Mouse (Mus musculus) liver, postnatal 0 days (tissue): ENCODE measurements around the gene Zbtb20. TPM values are rescaled to one million over a fixed set of nuclear protein-coding genes. Genes with fewer than 3 reads are reported as not detected.

Experiments
- ATAC-seq: fragments of 200-750 bp; cut with Nextera tagmentation; 2 replicates; pipeline ENCODE4 v1.8.0; 2017; ENCODE audit warnings: mild to moderate bottlenecking, moderate library complexity
- DNase-seq: peaks from one replicate; pipeline ENCODE4 v3.0.0-alpha.2; 2016
- H3K27ac ChIP-seq: fragments of 300-500 bp; sonication (generic); 2 replicates; pipeline ENCODE4 v1.5.1; 2014; ENCODE audit warnings: antibody characterized with exemption, moderate library complexity, mild to moderate bottlenecking, low read depth
- H3K27me3 ChIP-seq: fragments of 300-500 bp; sonication (generic); 2 replicates; pipeline ENCODE4 v1.6.1; 2014; ENCODE audit warnings: low read length, control low read depth, mixed read lengths; ENCODE audit not compliant: insufficient read depth
- H3K36me3 ChIP-seq: fragments of 300-500 bp; sonication (generic); replicated peaks from 2 replicates; pipeline ENCODE4 v1.6.1; 2014; ENCODE audit warnings: mild to moderate bottlenecking, control low read depth, low read length, moderate library complexity, mixed read lengths; ENCODE audit not compliant: insufficient read depth
- H3K4me1 ChIP-seq: fragments of 300-500 bp; sonication (generic); 2 replicates; pipeline ENCODE4 v1.6.1; 2014; ENCODE audit warnings: antibody characterized with exemption, mild to moderate bottlenecking, control low read depth; ENCODE audit not compliant: insufficient read depth
- H3K4me2 ChIP-seq: fragments of 300-500 bp; sonication (generic); 2 replicates; pipeline ENCODE4 v1.6.1; 2014; ENCODE audit warnings: low read depth, mild to moderate bottlenecking, low read length, moderate library complexity, mixed read lengths
- H3K4me3 ChIP-seq: fragments of 300-500 bp; sonication (generic); 2 replicates; pipeline ENCODE4 v1.5.1; 2014; ENCODE audit warnings: low read depth, low read length
- H3K9ac ChIP-seq: fragments of 300-500 bp; sonication (generic); replicated peaks from 2 replicates; pipeline ENCODE4 v1.6.1; 2014; ENCODE audit warnings: mild to moderate bottlenecking, moderate library complexity
- H3K9me3 ChIP-seq: fragments of 300-500 bp; sonication (generic); 2 replicates; pipeline ENCODE4 v1.6.1; 2016; ENCODE audit warnings: mild to moderate bottlenecking, control low read depth, low read length, mixed read lengths
- CTCF ChIP-seq: sonication (generic); IDR thresholded peaks from 2 replicates; pipeline ENCODE4 v1.5.1; 2016; ENCODE audit warnings: antibody characterized with exemption, low read depth
- EP300 ChIP-seq: IDR thresholded peaks from 2 replicates; pipeline ENCODE4 v1.6.1; 2016; ENCODE audit warnings: antibody characterized with exemption, low read depth, mild to moderate bottlenecking
- WGBS: fragments of 180-500 bp; shearing (Covaris S2); extraction: QIAGEN DNeasy Blood & Tissue Kit; methylation state at CpG from one replicate; pipeline ENCODE4 v1.1.7; 2014; ENCODE audit not compliant: insufficient replicate concordance; 5-methylcytosine and 5-hydroxymethylcytosine counted together
- polyA plus RNA-seq: library from polyadenylated mRNA; unstranded; fragments of >200 nt; fragmentation: Nextera tagmentation; extraction: Ambion mirVana; gene quantifications from 2 replicates; pipeline ENCODE4 v1.2.1, GENCODE M21; 2015

Gene Zbtb20
- polyA plus RNA-seq, 1 experiment from 2014 or later = 9.2 TPM

- Histone ChIP-seq H3K9me3 (no peaks in the 10 kb centered on the region), H3K27ac (no peak overlapping the region), H3K36me3 (no peaks in the 10 kb centered on the region), H3K9ac (no peak overlapping the region), H3K4me3 (no peak overlapping the region), H3K4me1 (no peaks in the 10 kb centered on the region), H3K27me3 (no peaks in the 10 kb centered on the region), H3K4me2 (no peak overlapping the region)
- TF ChIP-seq CTCF (no peak), EP300 (no peak)
- no peak for ATAC-seq
- WGBS = 64% methylated on average over 4 of the region's 4 CpGs
- DNase-seq = no peak
Observed at GRCm38 (mm10) chr16:43565872-43566271, 690.2 kb downstream of the Zbtb20 start.

- WGBS = 76% methylated on average over 1 of the region's 1 CpGs
- no peak overlapping the region for H3K4me2 ChIP-seq
Observed at GRCm38 (mm10) chr16:43566511-43566910, 690.8 kb downstream of the Zbtb20 start.

GRCm38 (mm10) chr16:43571376-43572081, 695.8 kb downstream of the Zbtb20 start:
- TF ChIP-seq CTCF (no peak), EP300 (no peak)
- 87% methylated on average over 16 of the region's 16 CpGs for WGBS
- H3K9me3 ChIP-seq = no peaks in the 10 kb centered on the region
- ATAC-seq (no peak), DNase-seq (no peak)
- H3K36me3 ChIP-seq = no peaks in the 10 kb centered on the region
- H3K27ac ChIP-seq = no peak overlapping the region
- H3K27me3 ChIP-seq = no peaks in the 10 kb centered on the region
- H3K4me2 ChIP-seq = no peak overlapping the region
- H3K4me1 ChIP-seq = 0 out of 2 replicates have a peak, but pooled peaks cover 2% of the 10 kb centered on the region
- H3K9ac ChIP-seq = no peak overlapping the region
- H3K4me3 ChIP-seq = no peak overlapping the region

More at GRCm38 (mm10) chr16:43566511-43566910, 690.8 kb downstream of the Zbtb20 start:
- Histone ChIP-seq H3K9me3 (no peaks in the 10 kb centered on the region), H3K27me3 (no peaks in the 10 kb centered on the region), H3K4me1 (no peaks in the 10 kb centered on the region), H3K4me3 (no peak overlapping the region), H3K36me3 (no peaks in the 10 kb centered on the region), H3K27ac (no peak overlapping the region), H3K9ac (no peak overlapping the region)
- TF ChIP-seq EP300 (no peak), CTCF (no peak)
- DNase-seq (no peak), ATAC-seq (no peak)

GRCm38 (mm10) chr16:43572171-43572570, 696.5 kb downstream of the Zbtb20 start:
- no peaks in the 10 kb centered on the region for H3K27me3 ChIP-seq
- 0 out of 2 replicates have a peak, but pooled peaks cover 2% of the 10 kb centered on the region for H3K4me1 ChIP-seq
- ATAC-seq (no peak), DNase-seq (no peak)
- H3K4me3 ChIP-seq = no peak overlapping the region
- H3K4me2 ChIP-seq = no peak overlapping the region
- no peak for TF ChIP-seq CTCF
- TF ChIP-seq EP300 = no peak
- no peaks in the 10 kb centered on the region for H3K9me3 ChIP-seq
- no peak overlapping the region for H3K9ac ChIP-seq
- no peaks in the 10 kb centered on the region for H3K36me3 ChIP-seq
- 88% methylated on average over 5 of the region's 5 CpGs for WGBS
- no peak overlapping the region for H3K27ac ChIP-seq

GRCm38 (mm10) chr16:43572766-43573165, 697.1 kb downstream of the Zbtb20 start:
- 78% methylated on average over 10 of the region's 10 CpGs for WGBS
- Histone ChIP-seq H3K9me3 (no peaks in the 10 kb centered on the region), H3K27ac (no peak overlapping the region), H3K27me3 (no peaks in the 10 kb centered on the region), H3K4me3 (no peak overlapping the region), H3K4me2 (no peak overlapping the region), H3K36me3 (no peaks in the 10 kb centered on the region), H3K4me1 (0 out of 2 replicates have a peak, but pooled peaks cover 2% of the 10 kb centered on the region), H3K9ac (no peak overlapping the region)
- TF ChIP-seq CTCF = no peak
- TF ChIP-seq EP300 = no peak
- ATAC-seq (no peak), DNase-seq (no peak)

GRCm38 (mm10) chr16:43573181-43573833, 697.6 kb downstream of the Zbtb20 start:
- ATAC-seq (no peak), DNase-seq (no peak)
- no peak overlapping the region for H3K27ac ChIP-seq
- TF ChIP-seq CTCF (no peak), EP300 (no peak)
- H3K9me3 ChIP-seq = no peaks in the 10 kb centered on the region
- H3K9ac ChIP-seq = no peak overlapping the region
- H3K4me1 ChIP-seq = 0 out of 2 replicates have a peak, but pooled peaks cover 2% of the 10 kb centered on the region
- H3K27me3 ChIP-seq = no peaks in the 10 kb centered on the region
- H3K4me3 ChIP-seq = no peak overlapping the region
- H3K36me3 ChIP-seq = no peaks in the 10 kb centered on the region
- WGBS = 64% methylated on average over 14 of the region's 14 CpGs
- H3K4me2 ChIP-seq = no peak overlapping the region
